Mouse (Mus musculus) right cerebral cortex, postnatal 36 days (tissue): ENCODE measurements at regions not wholly inside any gene's neighbourhood (a gene's known extent, or its start where the extent isn't known, plus 50 kb on each side); places are given as distances from the start of the nearest gene placed in this dataset.

Experiments
- DNase-seq, 2 experiments: peaks; one replicate each; pipeline ENCODE4 v3.0.0; 2022; ENCODE audit warnings: low spot score in 2 of 2, mixed read lengths in 1 of 2

DNA sequence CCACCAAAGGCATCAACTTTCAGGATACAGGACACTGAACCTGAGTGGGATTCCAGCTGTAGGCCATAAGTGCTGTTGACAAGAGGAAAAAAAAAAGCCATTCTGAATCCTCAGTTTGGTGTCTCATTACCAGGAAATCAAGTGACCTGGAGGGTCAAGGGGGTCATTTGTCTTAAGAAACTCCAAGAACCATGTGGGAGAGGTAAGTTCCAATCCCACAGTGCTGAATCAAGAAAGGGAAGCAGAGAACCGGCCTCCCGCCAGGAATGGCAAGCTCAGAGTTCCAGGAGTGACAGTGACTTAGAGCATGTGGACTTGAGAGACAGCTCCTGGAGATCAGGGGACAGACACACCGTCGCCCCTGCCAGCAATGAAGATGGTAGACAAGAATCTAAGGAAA is 67.5 kb upstream of the Peli2 start:
- no peak for DNase-seq

DNA sequence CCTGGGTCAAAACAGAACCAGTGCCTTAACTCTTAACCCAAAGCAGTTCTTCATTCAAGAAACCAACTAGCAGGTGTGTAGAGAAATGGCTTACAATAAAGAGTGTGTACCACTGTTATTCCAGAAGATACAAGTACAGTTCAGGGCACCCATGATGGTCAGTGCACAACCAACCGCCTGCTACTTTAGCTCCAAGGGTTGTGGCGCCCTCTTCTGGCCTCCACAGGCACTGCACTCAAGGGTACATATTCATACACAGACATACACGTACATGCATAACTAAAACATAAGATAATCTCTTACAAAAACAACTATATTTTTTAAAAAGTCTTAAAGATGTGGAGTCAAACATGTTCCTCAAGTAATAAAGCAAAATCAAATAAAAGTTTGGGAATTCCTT is 65.9 kb upstream of the Peli2 start:
- no peak for DNase-seq

DNA sequence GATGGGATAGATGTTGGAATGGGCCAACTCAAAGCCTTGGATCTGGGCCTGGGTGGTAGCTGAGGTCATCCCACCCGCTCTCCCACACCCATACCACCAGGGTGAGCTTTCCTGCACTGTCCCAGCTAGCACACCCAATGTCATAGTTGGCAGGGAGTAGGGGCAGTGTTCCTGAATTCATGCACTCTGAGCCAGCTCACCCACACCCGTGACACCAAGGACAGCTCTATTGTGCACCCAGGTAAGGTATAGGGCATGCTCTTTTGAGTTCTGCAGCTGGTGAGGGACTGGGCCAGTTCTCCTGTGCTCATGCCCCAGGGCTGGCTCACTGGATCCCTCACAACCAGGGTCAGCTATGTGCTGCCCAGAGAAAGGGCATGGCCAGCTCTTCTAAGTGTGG is 64.8 kb upstream of the Peli2 start:
- no peak for DNase-seq

DNA sequence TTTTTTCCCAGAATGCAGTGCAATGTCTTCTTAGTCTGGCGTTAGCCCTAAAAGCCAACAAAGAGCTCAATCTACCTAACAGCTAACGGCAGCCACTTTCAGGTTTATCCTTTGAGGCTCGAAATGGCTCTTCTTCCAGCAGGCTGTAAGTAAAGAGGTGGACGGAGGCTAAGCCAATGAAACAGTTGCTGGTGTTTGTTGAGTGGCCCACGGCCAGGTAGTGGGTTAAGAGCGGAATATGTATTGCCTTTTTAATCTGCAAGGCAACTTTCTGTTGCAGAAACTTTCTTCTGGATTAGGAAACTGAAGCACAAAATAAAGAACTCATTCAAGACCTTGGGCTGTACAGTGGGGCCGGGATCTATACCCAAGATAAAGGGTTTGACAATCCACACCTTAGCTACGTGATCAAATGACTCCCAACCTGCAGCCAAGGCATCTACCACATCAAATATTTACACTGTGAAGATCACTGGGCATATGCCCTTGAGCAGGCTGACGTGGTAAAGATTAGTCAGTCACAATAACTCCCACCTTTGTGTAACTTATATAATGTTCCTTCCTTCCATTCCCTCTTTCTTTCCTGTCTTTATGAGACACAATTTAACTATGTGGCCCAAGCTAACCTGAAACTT is 62.3 kb upstream of the Peli2 start:
- no peak for DNase-seq

DNA sequence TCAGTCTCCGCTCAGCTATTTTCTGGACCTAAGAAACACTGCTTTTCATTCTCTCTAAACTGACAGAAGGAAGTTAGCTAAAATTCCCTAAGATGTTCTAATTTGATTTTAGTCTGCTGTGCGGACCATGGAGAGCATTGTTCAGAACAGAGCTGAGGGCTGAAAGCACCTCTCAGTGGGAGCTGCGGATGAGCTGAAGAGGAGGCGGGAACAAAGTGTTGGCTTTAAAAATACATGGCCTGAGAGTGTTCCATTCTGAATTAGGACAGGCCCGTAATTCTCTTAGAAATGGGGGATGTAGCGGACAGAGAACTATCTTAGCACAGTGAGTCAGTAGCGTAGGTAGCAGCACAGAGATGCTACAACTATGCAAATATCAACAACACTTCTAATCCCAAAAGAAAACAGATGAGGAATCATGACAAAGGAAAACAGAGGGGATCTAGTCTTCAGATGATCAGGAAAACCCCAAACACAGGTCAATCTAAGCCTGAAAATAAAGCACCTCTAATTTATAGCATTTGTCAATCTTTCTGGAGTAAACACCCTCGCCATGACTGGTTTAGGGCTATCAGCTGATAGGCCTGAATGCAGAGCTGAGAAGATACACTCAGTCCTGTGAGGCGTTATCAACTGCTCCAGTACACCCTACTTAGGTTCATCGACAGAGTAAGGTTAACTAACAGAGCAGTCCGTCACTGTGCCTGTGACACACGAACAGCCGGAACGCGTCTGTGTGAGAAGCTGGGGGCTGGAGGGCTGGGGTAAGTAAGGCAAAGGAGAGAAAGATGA is 60.8 kb upstream of the Peli2 start:
- DNase-seq = peak in 1 of 2 experiments; percentile 55

DNA sequence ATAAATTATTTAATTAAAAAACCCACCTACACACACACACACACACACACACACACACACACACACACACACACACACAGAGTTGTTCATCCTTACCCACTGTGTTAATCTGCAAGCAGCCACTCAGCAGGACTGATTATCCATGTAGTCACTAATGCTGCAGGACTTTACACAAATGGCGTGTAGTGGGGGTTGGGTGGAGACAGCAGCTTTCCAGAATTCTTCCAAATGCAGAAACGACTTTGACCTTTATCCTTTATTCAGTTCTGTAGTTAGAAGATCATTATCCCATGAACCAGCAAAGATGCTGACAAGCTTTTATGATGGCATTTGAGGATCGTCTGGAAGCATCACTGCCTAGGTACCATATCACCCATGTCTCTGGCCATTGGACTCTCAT is 52.0 kb upstream of the Peli2 start:
- DNase-seq = no peak
